Mouse (Mus musculus) CH12.LX (cell line): ENCODE data around the gene Olfr223. TPM values are rescaled to one million over a fixed set of nuclear protein-coding genes. Genes with fewer than 3 reads are reported as not detected.
"Not testable (repeated sequence)": the region's sequence is repeated elsewhere in the genome, so short reads cannot be mapped to it uniquely, and the experiment has no call there.

Experiments
- DNase-seq: peaks from one replicate; pipeline ENCODE4 v3.0.0-alpha.2; 2013; ENCODE audit errors: extremely low read depth
- H3K27ac ChIP-seq: 2 replicates; pipeline ENCODE4 v1.5.1; 2012; ENCODE audit warnings: low read depth, mild to moderate bottlenecking, control low read depth, moderate library complexity; ENCODE audit not compliant: insufficient read depth
- H3K27me3 ChIP-seq: replicated peaks from 2 replicates; pipeline ENCODE3; 2012; ENCODE audit warnings: inconsistent platforms
- H3K36me3 ChIP-seq, 2 experiments: replicated peaks in 1 of 2; 2 replicates each; pipeline versions ENCODE3 to v1.6.1; 2012; ENCODE audit warnings: inconsistent platforms in 1 of 2, low read length in 1 of 2, mild to moderate bottlenecking in 1 of 2, mixed read lengths in 1 of 2, moderate library complexity in 1 of 2; ENCODE audit not compliant: control insufficient read depth in 1 of 2, insufficient read depth in 1 of 2
- H3K4me1 ChIP-seq, 2 experiments: 2 replicates each; pipeline ENCODE4 v1.6.1; 2012; ENCODE audit warnings: inconsistent platforms in 1 of 2, moderate library complexity in 1 of 2; ENCODE audit not compliant: insufficient read depth in 2 of 2, control insufficient read depth in 1 of 2
- H3K4me2 ChIP-seq: 2 replicates; pipeline ENCODE4 v1.6.1; 2012; ENCODE audit warnings: low read depth, mild to moderate bottlenecking, control low read depth; ENCODE audit not compliant: poor library complexity, insufficient read depth, severe bottlenecking
- H3K4me3 ChIP-seq, 3 experiments: fragments of 150-350 bp in 1 of 3; sonication (generic) in 1 of 3; replicated peaks in 1 of 3; 2 replicates each; pipeline versions ENCODE3 to v1.5.1; 2011 to 2012; ENCODE audit warnings: low read depth in 2 of 3, low read length in 2 of 3, mild to moderate bottlenecking in 2 of 3, moderate library complexity in 2 of 3, control low read depth in 1 of 3, improper control_type of control experiment in 1 of 3, inconsistent platforms in 1 of 3, mixed read lengths in 1 of 3; ENCODE audit not compliant: poor library complexity in 1 of 3
- H3K79me2 ChIP-seq: replicated peaks from 2 replicates; pipeline ENCODE4 v1.6.1; 2012; ENCODE audit warnings: mild to moderate bottlenecking, moderate library complexity; ENCODE audit not compliant: control insufficient read depth, poor library complexity, insufficient read depth, severe bottlenecking; ENCODE audit errors: extremely low read depth
- H3K9ac ChIP-seq: 2 replicates; pipeline ENCODE4 v1.6.1; 2012; ENCODE audit warnings: low read depth, mild to moderate bottlenecking, control low read depth, moderate library complexity; ENCODE audit not compliant: insufficient read depth
- H3K9me3 ChIP-seq: replicated peaks from 2 replicates; pipeline ENCODE3; 2012; ENCODE audit warnings: low read length, inconsistent platforms, mixed read lengths
- BHLHE40 ChIP-seq: IDR thresholded peaks from 2 replicates; pipeline ENCODE4 v1.6.1; 2011; ENCODE audit warnings: mild to moderate bottlenecking, low read depth, low read length, improper control_type of control experiment
- CHD1 ChIP-seq: IDR thresholded peaks from 2 replicates; pipeline ENCODE4 v1.6.1; 2012; ENCODE audit warnings: low read depth, low read length, improper control_type of control experiment, inconsistent platforms
- CTCF ChIP-seq, 2 experiments: IDR thresholded peaks in 1 of 2; conservative IDR thresholded peaks in 1 of 2; 2 replicates each; pipeline ENCODE4 v1.5.1; 2011 to 2012; ENCODE audit warnings: low read depth in 2 of 2, low read length in 2 of 2, improper control_type of control experiment in 1 of 2, inconsistent platforms in 1 of 2, mild to moderate bottlenecking in 1 of 2, moderate library complexity in 1 of 2
- GABPA ChIP-seq: IDR thresholded peaks from 2 replicates; pipeline ENCODE4 v1.6.1; 2012; ENCODE audit warnings: low read depth, low read length, improper control_type of control experiment, inconsistent platforms; ENCODE audit not compliant: insufficient replicate concordance
- JUN ChIP-seq: IDR thresholded peaks from 2 replicates; pipeline ENCODE4 v1.6.1; 2011; ENCODE audit warnings: low read depth, mild to moderate bottlenecking, low read length, improper control_type of control experiment, moderate library complexity; ENCODE audit not compliant: insufficient read depth
- KAT2A ChIP-seq: IDR thresholded peaks from 2 replicates; pipeline ENCODE4 v1.6.1; 2012; ENCODE audit warnings: low read length, improper control_type of control experiment, inconsistent platforms; ENCODE audit not compliant: insufficient replicate concordance
- MAFK ChIP-seq: IDR thresholded peaks from 2 replicates; pipeline ENCODE4 v1.6.1; 2011; ENCODE audit warnings: low read length, improper control_type of control experiment; ENCODE audit not compliant: insufficient replicate concordance
- MAZ ChIP-seq: IDR thresholded peaks from 2 replicates; pipeline ENCODE4 v1.6.1; 2012; ENCODE audit warnings: low read depth, mild to moderate bottlenecking, inconsistent platforms, low read length, improper control_type of control experiment, moderate library complexity
- NRF1 ChIP-seq: IDR thresholded peaks from 2 replicates; pipeline ENCODE4 v1.6.1; 2014; ENCODE audit warnings: low read depth, mild to moderate bottlenecking, inconsistent platforms, low read length, improper control_type of control experiment, moderate library complexity
- POLR2AphosphoS2 ChIP-seq: IDR thresholded peaks from 2 replicates; pipeline ENCODE4 v1.6.1; 2011; ENCODE audit warnings: low read depth, low read length, improper control_type of control experiment
- SIN3A ChIP-seq: IDR thresholded peaks from 2 replicates; pipeline ENCODE4 v1.6.1; 2012; ENCODE audit warnings: low read length, improper control_type of control experiment, inconsistent platforms
- TBP ChIP-seq: conservative IDR thresholded peaks from 2 replicates; pipeline ENCODE4 v1.6.1; 2011; ENCODE audit warnings: low read depth, low read length, improper control_type of control experiment
- TCF12 ChIP-seq: IDR thresholded peaks from 2 replicates; pipeline ENCODE4 v1.6.1; 2014; ENCODE audit warnings: low read depth, mild to moderate bottlenecking, inconsistent platforms, low read length, improper control_type of control experiment
- USF2 ChIP-seq: conservative IDR thresholded peaks from 2 replicates; pipeline ENCODE4 v1.6.1; 2011; ENCODE audit warnings: low read depth, low read length, improper control_type of control experiment
- ZKSCAN1 ChIP-seq: IDR thresholded peaks from 2 replicates; pipeline ENCODE4 v1.6.1; 2012; ENCODE audit warnings: low read depth, inconsistent platforms, low read length, improper control_type of control experiment, borderline replicate concordance
- ZMIZ1 ChIP-seq: IDR thresholded peaks from 2 replicates; pipeline ENCODE4 v1.6.1; 2012; ENCODE audit warnings: low read depth, mild to moderate bottlenecking, inconsistent platforms, low read length, improper control_type of control experiment
- dilution Hi-C: fragments of 300-500 bp; cut with MboI; formaldehyde crosslinking; loops from 2 replicates; pipeline ENCODE4 v1.14.3; 2020; ENCODE audit warnings: low sequenced_read_pairs; ENCODE audit not compliant: extremely low pct_unique_long_range_greater_than_20kb, extremely low pct_ligation_motif_present
- in situ Hi-C: fragments of 300-500 bp; cut with MboI; formaldehyde crosslinking; loops from 3 replicates; pipeline ENCODE4 v1.14.3; 2019; ENCODE audit warnings: low sequenced_read_pairs, low pct_ligation_motif_present, low pct_unique_long_range_greater_than_20kb, mixed read lengths
- polyA plus RNA-seq: library from polyadenylated mRNA; unstranded; fragments of >175 nt; gene quantifications from 2 replicates; pipeline ENCODE4 v1.2.1, GENCODE M21; 2012; ENCODE audit warnings: low read depth; ENCODE audit not compliant: insufficient read length
- total RNA-seq, 2 experiments: library from RNA; depleted of rRNA; stranded (reverse); fragments of 300-350 nt in 1 of 2; fragments of >200 nt in 1 of 2; gene quantifications; 2 replicates each; pipeline ENCODE4 v1.2.3; 2012 to 2014

Olfr223 gene
- total and polyA plus RNA-seq, 3 experiments: not detected

DNA sequence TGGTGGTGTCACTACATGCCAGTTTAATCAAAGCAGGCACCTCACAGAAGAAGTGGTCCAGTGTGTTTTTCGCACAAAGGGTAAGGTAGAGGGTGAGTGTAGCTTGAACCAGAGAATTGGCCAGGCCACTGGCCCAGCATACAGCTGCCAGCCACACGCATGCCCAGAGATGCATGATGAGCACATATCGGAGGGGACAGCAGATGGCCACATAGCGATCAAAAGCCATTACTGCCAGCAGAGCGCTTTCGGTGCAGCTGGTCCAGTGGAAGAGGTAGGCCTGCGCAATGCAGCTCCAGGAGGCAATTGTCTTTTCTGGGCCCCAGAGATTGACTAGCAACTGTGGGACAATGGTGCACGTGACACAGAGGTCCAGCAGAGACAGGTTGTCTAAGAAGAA, 3.6 kb downstream of the Olfr223 start:
- Histone ChIP-seq H3K27ac (no peak overlapping the region), H3K4me2 (no peak overlapping the region), H3K4me3 (no peak overlapping the region), H3K36me3 (no peaks in the 10 kb centered on the region), H3K79me2 (no peaks in the 10 kb centered on the region), H3K9ac (no peak overlapping the region), H3K4me1 (no peaks in the 10 kb centered on the region), H3K9me3 (no peaks in the 10 kb centered on the region), H3K27me3 (peaks cover 87% of the 10 kb centered on the region)
- TF ChIP-seq JUN (no peak), ZKSCAN1 (no peak), MAZ (no peak), SIN3A (no peak), ZMIZ1 (no peak), TCF12 (no peak), CHD1 (no peak), TBP (no peak), MAFK (no peak), USF2 (no peak), GABPA (no peak), NRF1 (no peak), KAT2A (no peak), CTCF (conservative IDR thresholded peaks at IDR 0.05 in 1 of 2, IDR thresholded peaks at IDR 0.05 in 1 of 2; ENCODE audit: low read depth in 2 of 2, low read length in 2 of 2) (no peak), POLR2AphosphoS2 (no peak)
- DNase-seq: no peak
- dilution Hi-C loops (no loop called here), in situ Hi-C loops (loop anchor here (5.0 kb wide), 1 partner anchor 52 kb away; no protein-coding TSS in a partner anchor)

DNA sequence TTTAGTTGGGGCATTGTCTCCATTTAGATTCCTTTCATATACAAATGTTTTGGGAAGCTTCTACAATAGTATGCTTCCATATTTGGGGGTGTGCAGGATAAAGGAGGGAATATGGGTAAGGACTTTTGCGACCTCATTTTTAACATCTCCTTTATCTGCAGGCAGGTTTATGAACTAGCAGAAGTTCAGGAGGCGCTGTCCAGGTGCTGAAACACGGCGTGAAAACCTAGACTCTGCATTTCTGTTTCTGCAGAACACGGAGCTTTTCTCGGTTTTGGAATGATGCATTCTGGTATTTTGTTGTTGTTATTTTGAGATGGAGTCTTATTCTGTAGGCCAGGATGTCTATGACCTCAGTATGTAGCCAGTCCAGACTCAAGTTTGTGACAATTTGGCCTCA, 8.6 kb downstream of the Olfr223 start:
- in situ Hi-C loops: no loop called here
- Histone ChIP-seq H3K4me3 (no peak overlapping the region), H3K27ac (no peak overlapping the region), H3K27me3 (peaks cover 87% of the 10 kb centered on the region), H3K79me2 (no peaks in the 10 kb centered on the region), H3K9me3 (peaks cover 6% of the 10 kb centered on the region), H3K36me3 (no peaks in the 10 kb centered on the region), H3K4me2 (no peak overlapping the region), H3K4me1 (no peaks in the 10 kb centered on the region), H3K9ac (no peak overlapping the region)
- dilution Hi-C loops: no loop called here
- DNase-seq: peak; percentile 20
- TF ChIP-seq BHLHE40: no peak
- TF ChIP-seq SIN3A: peak; percentile 64; the same call in 1 of the 2 replicates

DNA sequence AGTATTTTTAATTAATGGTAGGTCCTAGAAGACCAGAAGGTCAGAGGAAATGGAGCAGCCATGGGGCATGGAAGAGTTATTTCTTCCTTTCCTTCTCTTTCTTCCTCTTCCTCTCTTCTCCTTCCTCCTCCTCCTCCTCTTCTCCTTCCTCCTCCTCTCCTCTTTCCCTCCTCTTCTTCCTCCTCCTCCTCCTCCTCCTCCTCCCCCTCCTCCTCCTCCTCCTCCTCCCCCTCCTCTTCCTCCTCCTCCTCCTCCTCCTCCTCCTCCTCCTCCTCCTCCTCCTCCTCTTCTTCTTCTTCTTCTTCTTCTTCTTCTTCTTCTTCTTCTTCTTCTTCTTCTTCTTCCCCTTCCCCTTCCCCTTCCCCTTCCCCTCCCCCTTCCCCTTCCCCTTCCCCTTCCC, 17.0 kb downstream of the Olfr223 start, which contains the start of gene Olfr222:
TSS of gene Olfr222 (minus strand) at position 101 of the 400 bp plus-strand sequence.
- DNase-seq, H3K79me2 ChIP-seq, H3K9ac ChIP-seq, H3K36me3 ChIP-seq, in situ Hi-C loops, H3K4me1 ChIP-seq, H3K9me3 ChIP-seq, H3K4me3 ChIP-seq, dilution Hi-C loops, H3K4me2 ChIP-seq, H3K27ac ChIP-seq: not testable (repeated sequence)
- peaks cover 81% of the 10 kb centered on the region for H3K27me3 ChIP-seq
